Mouse (Mus musculus) erythroblast, embryonic 14.5 days (primary cell): ENCODE data around the gene Gm10643. TPM values are rescaled to one million over a fixed set of nuclear protein-coding genes. Genes with fewer than 3 reads are reported as not detected.

Experiments used
- H3K27me3 ChIP-seq: 2 replicates; pipeline ENCODE4 v1.6.1; 2012; ENCODE audit warnings: inconsistent platforms; ENCODE audit not compliant: control insufficient read depth
- H3K36me3 ChIP-seq: 2 replicates; pipeline ENCODE4 v1.6.1; 2012; ENCODE audit warnings: mild to moderate bottlenecking, inconsistent platforms; ENCODE audit not compliant: control insufficient read depth
- H3K4me1 ChIP-seq: 2 replicates; pipeline ENCODE4 v1.6.1; 2012; ENCODE audit warnings: inconsistent platforms; ENCODE audit not compliant: control insufficient read depth
- H3K4me3 ChIP-seq: replicated peaks from 2 replicates; pipeline ENCODE3; 2012; ENCODE audit warnings: moderate library complexity, mild to moderate bottlenecking, inconsistent platforms
- H3K9me3 ChIP-seq: 2 replicates; pipeline ENCODE4 v1.6.1; 2012; ENCODE audit warnings: low read length, inconsistent platforms, mixed read lengths; ENCODE audit not compliant: control insufficient read depth
- GATA1 ChIP-seq: IDR thresholded peaks from 2 replicates; pipeline ENCODE4 v1.6.1; 2012; ENCODE audit warnings: low read length, inconsistent platforms, mixed read lengths
- TAL1 ChIP-seq: IDR thresholded peaks from 3 replicates; pipeline ENCODE4 v1.6.1; 2012; ENCODE audit warnings: low read length, inconsistent platforms, mixed read lengths
- polyA plus RNA-seq: library from polyadenylated mRNA; stranded (reverse); fragments of >175 nt; gene quantifications from 2 replicates; pipeline ENCODE4 v1.2.3, GENCODE M21; 2012

Gene Gm10643
- polyA plus RNA-seq, result not detected in 2 replicates

DNA sequence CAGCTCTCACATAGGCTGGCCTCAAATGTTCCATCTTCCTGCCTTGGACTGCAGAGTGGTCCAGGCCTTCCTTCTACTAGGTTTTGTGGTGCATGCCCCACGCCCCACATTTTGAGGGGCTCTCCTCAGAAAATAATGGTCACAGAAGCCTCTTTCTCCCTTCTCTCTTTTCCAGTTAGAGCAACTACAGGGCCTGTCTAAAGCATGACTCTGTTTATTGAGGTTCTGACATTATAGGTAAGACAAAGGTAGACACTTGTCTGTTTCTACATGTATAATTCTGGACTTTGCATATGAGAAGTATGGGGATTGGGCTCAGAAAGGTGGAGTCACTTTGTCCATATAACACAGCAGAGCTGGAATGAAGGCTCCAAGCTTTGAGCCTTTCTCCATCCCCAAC, at the start of gene Gm10643:
TSS of gene Gm10643 (minus strand) at position 101 of the 400 bp plus-strand sequence.
- Histone ChIP-seq H3K4me1 (peaks cover 44% of the 10 kb centered on the region), H3K4me3 (peak within 1 kb of the TSS; percentile 91), H3K27me3 (no peaks in the 10 kb centered on the region), H3K9me3 (no peaks in the 10 kb centered on the region), H3K36me3 (no peaks in the 10 kb centered on the region; the same call in 1 of the 2 replicates)
- TF ChIP-seq GATA1 (no peak), TAL1 (no peak)

DNA sequence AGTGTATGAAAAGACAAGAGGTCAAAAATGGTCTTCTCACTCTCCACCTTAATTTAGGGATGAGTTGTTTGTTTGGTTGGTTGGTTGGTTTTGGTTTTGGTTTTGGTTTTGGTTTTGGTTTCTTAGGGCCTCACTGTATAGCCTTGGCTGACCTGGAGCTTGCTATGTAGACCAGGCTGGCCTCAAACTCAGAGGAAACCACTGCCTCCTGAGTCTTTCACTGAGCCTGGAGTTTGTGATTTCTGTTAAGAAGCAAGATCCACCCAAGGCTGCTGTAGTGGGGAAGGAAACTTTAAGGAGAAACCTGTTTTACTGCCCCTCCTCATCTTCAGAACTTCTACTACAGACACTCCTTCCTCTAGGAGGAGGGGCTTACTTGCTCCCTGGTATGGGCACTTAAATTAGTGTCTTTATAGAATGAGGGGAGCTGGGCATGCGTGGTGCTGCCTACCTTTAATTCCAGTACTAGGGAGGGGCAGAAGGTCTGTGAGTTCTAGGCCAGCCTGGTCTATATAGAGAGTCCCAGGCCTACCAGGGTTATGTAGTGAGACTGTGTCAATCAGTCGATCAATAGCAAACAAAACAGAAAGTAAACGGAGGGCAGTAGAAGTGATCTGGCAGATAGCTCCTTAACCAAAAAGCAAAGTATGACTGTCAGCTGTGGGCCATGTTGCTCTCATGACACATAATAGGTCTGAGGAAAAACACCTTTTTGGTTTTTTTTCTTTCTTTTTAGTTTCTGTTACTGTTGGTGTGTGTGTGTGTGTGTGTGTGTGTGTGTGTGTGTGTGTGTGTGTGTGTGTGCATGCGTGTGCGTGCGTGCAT, 41.5 kb upstream of the Gm10643 start:
- Histone ChIP-seq H3K36me3 (peaks cover 17% of the 10 kb centered on the region), H3K4me3 (no peak overlapping the region), H3K27me3 (no peaks in the 10 kb centered on the region), H3K9me3 (peaks cover 2% of the 10 kb centered on the region; the same call in 1 of the 2 replicates), H3K4me1 (peaks cover 35% of the 10 kb centered on the region)
- no peak for TF ChIP-seq TAL1
- TF ChIP-seq GATA1, result no peak

DNA sequence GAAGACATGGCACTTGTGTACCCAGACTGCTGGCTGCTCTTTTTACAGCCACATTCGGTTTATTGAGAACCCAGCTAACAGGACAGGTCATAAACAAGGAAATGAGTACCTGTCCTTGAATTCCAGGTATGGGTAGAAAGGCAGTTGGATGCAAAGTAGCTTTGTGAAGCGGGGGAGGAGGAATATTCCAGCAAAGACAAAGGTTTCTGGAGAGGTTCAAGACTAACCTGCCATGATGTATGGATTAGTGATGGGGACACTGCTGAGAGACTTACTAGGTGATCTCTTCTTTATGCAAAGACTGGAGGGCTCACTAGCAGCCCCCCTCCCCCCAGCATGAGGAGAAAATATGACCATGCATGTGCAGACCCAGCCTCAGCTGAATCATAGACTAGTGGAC, 40.7 kb upstream of the Gm10643 start:
- Histone ChIP-seq H3K4me3 (no peak overlapping the region), H3K27me3 (no peaks in the 10 kb centered on the region), H3K36me3 (peaks cover 21% of the 10 kb centered on the region), H3K9me3 (peaks cover 2% of the 10 kb centered on the region; the same call in 1 of the 2 replicates), H3K4me1 (peaks cover 36% of the 10 kb centered on the region)
- TF ChIP-seq GATA1, result no peak

DNA sequence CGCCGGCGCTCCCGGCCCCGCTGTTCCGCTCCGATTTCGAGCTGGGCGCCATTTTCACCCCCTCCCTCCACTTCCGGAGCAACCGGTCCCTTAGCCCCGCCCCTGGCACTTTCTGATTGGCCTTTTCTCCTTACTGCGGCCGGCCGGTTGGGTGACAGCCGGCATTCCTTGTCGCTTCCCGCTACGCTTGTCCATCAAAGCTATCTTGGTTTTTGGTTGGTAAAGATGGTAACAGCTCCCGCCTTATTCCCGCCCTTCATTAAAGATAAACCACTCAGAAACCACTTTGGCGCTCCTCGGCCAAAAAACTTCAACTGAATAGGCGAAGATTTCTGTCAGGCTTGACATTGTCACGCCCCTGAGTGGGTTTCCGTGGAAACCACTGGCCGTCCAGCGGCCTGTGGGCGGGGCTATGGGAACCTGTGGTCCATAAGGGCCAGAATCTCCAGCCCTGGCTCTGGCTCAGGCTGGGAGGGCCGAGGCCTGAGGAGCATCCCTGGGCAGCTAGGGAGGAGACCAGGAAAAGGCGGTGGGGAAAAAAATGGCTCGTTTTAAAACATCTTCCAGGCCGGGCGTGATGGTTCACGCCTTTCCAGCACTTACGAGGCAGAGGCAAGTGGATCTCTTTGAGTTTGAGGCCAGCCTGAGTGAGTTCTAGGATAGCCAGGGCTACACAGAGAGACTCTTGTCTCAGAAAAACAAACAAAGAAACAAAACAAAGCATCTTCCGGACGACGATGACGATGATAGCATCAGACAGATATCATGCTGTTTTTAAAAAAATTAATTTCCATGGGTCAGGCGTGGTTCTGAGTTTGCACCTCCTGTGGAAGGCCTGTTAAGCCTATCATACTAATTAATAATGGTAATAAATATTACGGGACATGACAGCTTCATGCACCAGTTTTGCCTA, 40.0 kb upstream of the Gm10643 start, which contains the start of gene Dcaf15:
TSS of gene Dcaf15 (minus strand) at position 72 of the 913 bp plus-strand sequence.
- TF ChIP-seq GATA1 (no peak), TAL1 (no peak)
- no peaks in the 10 kb centered on the region for H3K27me3 ChIP-seq
- peak within 1 kb of the TSS; percentile 83 for H3K4me3 ChIP-seq
- H3K4me1 ChIP-seq, result peaks cover 36% of the 10 kb centered on the region
- H3K9me3 ChIP-seq, result peaks cover 2% of the 10 kb centered on the region; the same call in 1 of the 2 replicates
- H3K36me3 ChIP-seq, result peaks cover 26% of the 10 kb centered on the region

DNA sequence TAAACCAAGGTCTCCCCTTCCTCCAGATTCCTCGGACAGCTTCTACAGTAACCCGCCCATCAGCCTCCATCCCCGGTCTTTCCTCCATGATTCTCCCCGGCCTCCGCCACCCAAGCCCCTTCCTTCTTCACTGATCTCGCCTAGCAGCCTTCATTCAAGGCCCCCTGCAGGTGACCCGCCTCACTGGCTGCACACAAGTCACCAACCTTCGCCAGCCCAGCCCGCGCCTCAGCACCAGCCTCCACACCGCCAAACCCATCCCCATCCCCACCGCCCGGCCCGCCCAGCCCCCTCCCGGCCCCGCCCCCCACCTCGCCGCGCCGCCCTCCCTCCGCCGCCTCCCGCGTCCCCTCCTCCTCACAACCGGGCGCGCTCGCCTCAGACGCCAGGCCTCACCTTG, 39.3 kb upstream of the Gm10643 start:
- Histone ChIP-seq H3K4me1 (peaks cover 36% of the 10 kb centered on the region), H3K9me3 (peaks cover 2% of the 10 kb centered on the region; the same call in 1 of the 2 replicates), H3K27me3 (no peaks in the 10 kb centered on the region), H3K4me3 (peak overlapping the region; percentile 83), H3K36me3 (peaks cover 33% of the 10 kb centered on the region)
- TF ChIP-seq GATA1 (no peak), TAL1 (no peak)

DNA sequence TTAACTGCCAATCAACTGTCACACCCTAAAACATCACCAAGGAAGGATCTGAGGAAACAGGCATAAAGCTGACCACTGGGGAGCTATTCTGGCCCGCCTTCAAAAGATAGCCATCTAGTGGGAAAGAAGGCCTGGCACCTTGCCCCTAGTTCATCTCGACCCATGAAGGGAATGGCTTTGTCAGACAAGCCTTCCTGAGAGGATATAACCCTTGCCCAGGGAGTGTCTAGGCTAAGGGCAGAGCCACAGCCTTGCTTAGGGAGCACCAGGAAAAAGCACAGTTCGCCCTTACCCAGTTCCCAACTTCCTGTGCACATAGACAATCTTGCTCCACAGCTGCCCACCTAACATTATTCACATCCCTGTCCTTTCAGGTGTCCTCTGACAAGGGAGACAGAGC, 38.7 kb upstream of the Gm10643 start:
- Histone ChIP-seq H3K27me3 (no peaks in the 10 kb centered on the region), H3K4me3 (peak overlapping the region; percentile 83), H3K36me3 (peaks cover 39% of the 10 kb centered on the region), H3K4me1 (peaks cover 36% of the 10 kb centered on the region), H3K9me3 (peaks cover 2% of the 10 kb centered on the region; the same call in 1 of the 2 replicates)
- TF ChIP-seq TAL1 (no peak), GATA1 (no peak)

DNA sequence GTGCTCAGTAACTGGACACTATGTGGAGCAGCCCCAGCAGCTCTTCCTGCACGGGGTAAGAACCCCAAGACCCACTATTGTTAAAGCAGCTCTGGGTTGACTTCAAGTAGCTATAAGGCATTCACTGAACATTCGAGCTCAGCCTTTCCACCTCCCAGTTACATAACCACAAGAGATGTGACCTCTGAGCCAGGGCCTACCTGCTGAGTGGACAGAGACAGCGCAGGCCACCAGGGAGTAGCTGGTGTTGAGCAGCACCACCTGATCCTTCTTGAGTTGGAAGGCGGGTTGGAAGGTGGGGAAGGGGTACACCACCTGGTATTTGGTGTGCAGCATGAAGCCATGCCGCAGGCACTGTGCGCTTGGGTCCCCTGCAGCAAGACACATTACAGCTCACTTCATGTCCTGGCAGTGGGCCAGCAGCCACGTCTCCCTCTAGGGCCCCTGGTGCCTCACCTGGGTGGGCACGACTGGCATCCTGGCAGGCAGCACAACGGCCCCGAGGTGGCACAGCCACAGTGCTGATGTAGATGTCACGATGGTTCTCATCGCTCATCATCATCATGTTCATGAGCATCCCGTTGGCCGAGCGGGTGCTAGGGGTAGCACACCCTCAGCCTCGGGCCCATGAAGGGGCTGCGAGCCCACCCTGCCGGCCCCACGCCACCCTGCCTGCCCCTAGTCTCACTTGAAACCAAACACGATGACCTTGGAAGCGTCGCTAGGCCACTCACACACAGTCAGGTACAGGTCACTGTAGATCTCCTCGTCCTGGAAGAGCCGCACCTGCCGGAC, 36.7 kb upstream of the Gm10643 start:
- no peak for TF ChIP-seq TAL1
- TF ChIP-seq GATA1, result no peak

DNA sequence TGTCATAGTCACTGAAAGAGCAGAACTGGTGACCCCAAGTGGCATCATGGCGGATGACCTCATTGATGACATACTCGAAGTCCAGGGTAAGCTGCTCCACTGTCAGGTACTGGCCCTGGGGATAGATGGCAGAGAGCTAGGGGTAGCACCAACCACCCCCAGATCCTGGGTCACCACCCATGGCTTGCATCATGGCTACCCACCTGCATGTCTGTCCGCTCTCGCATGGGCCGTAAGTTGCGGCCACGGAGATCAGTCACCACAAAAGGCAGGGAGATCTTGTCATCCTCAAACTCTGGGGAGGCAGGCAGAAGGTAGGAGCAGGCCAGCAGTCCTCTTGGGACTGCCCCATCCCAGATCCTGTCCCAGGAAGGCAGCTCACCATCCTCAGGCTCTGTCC, 33.4 kb upstream of the Gm10643 start:
- Histone ChIP-seq H3K36me3 (peaks cover 90% of the 10 kb centered on the region), H3K27me3 (no peaks in the 10 kb centered on the region), H3K9me3 (no peaks in the 10 kb centered on the region), H3K4me3 (no peak overlapping the region), H3K4me1 (peaks cover 17% of the 10 kb centered on the region)
- TF ChIP-seq TAL1, result no peak
- no peak for TF ChIP-seq GATA1

More for the DNA sequence above, 36.7 kb upstream of the Gm10643 start:
- Histone ChIP-seq H3K36me3 (peaks cover 59% of the 10 kb centered on the region), H3K9me3 (no peaks in the 10 kb centered on the region), H3K4me3 (no peak overlapping the region), H3K4me1 (peaks cover 36% of the 10 kb centered on the region), H3K27me3 (no peaks in the 10 kb centered on the region)
